Mouse (Mus musculus) right cerebral cortex, postnatal 14 days (tissue): ENCODE measurements around the gene Aass.

Experiments
- DNase-seq: peaks from one replicate; pipeline ENCODE4 v3.0.0; 2022

Gene Aass

DNA sequence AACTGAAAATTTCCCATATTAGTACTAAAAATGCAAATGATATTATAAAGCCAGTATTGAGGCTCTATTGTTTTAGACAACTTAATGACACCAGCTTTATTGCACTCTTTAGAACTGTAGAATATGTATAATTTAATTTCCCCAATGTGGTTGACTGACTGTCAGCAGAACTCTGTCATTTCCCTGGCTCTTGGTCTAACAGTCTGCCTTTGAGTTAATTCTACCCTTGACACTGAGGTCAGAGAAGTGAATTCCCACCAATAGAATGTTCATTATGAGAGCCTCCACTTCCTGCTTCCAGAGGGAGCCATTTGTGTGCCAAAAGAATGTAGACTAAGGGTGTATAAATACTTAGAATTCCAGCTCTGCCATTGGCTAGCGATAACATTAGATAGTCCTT lies 104.5 kb downstream of the Aass start:
- no peak for DNase-seq
